Mouse (Mus musculus) heart, embryonic 15.5 days (tissue): ENCODE measurements around the gene Slc29a3. TPM values are rescaled to one million over a fixed set of nuclear protein-coding genes. Genes with fewer than 3 reads are reported as not detected.

Source experiments
- ATAC-seq: fragments of 200-750 bp; cut with Nextera tagmentation; replicated peaks from 2 replicates; pipeline ENCODE4 v1.8.0; 2017; ENCODE audit warnings: low read depth, moderate TSS enrichment; ENCODE audit not compliant: insufficient number of reproducible peaks, insufficient read depth, low FRiP score
- H3K27ac ChIP-seq: fragments of 300-500 bp; sonication (generic); 2 replicates; pipeline ENCODE4 v1.5.1; 2015; ENCODE audit warnings: mild to moderate bottlenecking, inconsistent platforms
- H3K27me3 ChIP-seq: fragments of 300-500 bp; sonication (generic); 2 replicates; pipeline ENCODE4 v1.6.1; 2015; ENCODE audit warnings: inconsistent platforms
- H3K36me3 ChIP-seq: fragments of 300-500 bp; sonication (generic); 2 replicates; pipeline ENCODE4 v1.6.1; 2015; ENCODE audit warnings: mild to moderate bottlenecking, inconsistent platforms
- H3K4me1 ChIP-seq: fragments of 300-500 bp; sonication (generic); replicated peaks from 2 replicates; pipeline ENCODE4 v1.6.1; 2015; ENCODE audit warnings: inconsistent platforms
- H3K4me2 ChIP-seq: fragments of 300-500 bp; sonication (generic); 2 replicates; pipeline ENCODE4 v1.6.1; 2015; ENCODE audit warnings: inconsistent platforms, mild to moderate bottlenecking, moderate library complexity
- H3K4me3 ChIP-seq: fragments of 300-500 bp; sonication (generic); 2 replicates; pipeline ENCODE4 v1.5.1; 2015; ENCODE audit warnings: mild to moderate bottlenecking, inconsistent platforms
- H3K9ac ChIP-seq: fragments of 300-500 bp; sonication (generic); 2 replicates; pipeline ENCODE4 v1.6.1; 2015; ENCODE audit warnings: mild to moderate bottlenecking, inconsistent platforms
- H3K9me3 ChIP-seq: fragments of 300-500 bp; sonication (generic); replicated peaks from 2 replicates; pipeline ENCODE4 v1.6.1; 2016; ENCODE audit warnings: inconsistent platforms
- WGBS: fragments of 180-500 bp; shearing (Covaris S2); methylation state at CpG from one replicate; pipeline ENCODE4 v1.1.7; 2015; ENCODE audit warnings: mixed read lengths; 5-methylcytosine and 5-hydroxymethylcytosine counted together
- polyA plus RNA-seq: library from polyadenylated mRNA; unstranded; fragments of >200 nt; fragmentation: Nextera tagmentation; extraction: Ambion mirVana; gene quantifications from 2 replicates; pipeline ENCODE4 v1.2.1, GENCODE M21; 2015

Slc29a3 gene
- polyA plus RNA-seq, 1 experiment from 2014 or later: 4.5 TPM

GRCm38 (mm10) chr10:60792365-60792764, 39.8 kb upstream of the Slc29a3 start:
- Histone ChIP-seq H3K9me3 (no peaks in the 10 kb centered on the region), H3K27ac (peak overlapping the region; percentile 83), H3K9ac (0 out of 2 replicates have a peak overlapping the region, but pooled peaks have one; percentile 46), H3K4me2 (peak overlapping the region; percentile 38), H3K4me3 (no peak overlapping the region), H3K4me1 (peaks cover 65% of the 10 kb centered on the region), H3K27me3 (no peaks in the 10 kb centered on the region), H3K36me3 (no peaks in the 10 kb centered on the region)
- no peak for ATAC-seq
- WGBS: 41% methylated on average over 10 of the region's 10 CpGs

GRCm38 (mm10) chr10:60790912-60791311, 38.3 kb upstream of the Slc29a3 start:
- H3K9ac ChIP-seq: no peak overlapping the region
- H3K4me3 ChIP-seq: no peak overlapping the region
- no peaks in the 10 kb centered on the region for H3K9me3 ChIP-seq
- no peak overlapping the region for H3K27ac ChIP-seq
- H3K36me3 ChIP-seq: no peaks in the 10 kb centered on the region
- H3K27me3 ChIP-seq: no peaks in the 10 kb centered on the region
- no peak for ATAC-seq
- H3K4me2 ChIP-seq: no peak overlapping the region
- WGBS: 82% methylated on average over 6 of the region's 6 CpGs
- peaks cover 57% of the 10 kb centered on the region for H3K4me1 ChIP-seq

DNA sequence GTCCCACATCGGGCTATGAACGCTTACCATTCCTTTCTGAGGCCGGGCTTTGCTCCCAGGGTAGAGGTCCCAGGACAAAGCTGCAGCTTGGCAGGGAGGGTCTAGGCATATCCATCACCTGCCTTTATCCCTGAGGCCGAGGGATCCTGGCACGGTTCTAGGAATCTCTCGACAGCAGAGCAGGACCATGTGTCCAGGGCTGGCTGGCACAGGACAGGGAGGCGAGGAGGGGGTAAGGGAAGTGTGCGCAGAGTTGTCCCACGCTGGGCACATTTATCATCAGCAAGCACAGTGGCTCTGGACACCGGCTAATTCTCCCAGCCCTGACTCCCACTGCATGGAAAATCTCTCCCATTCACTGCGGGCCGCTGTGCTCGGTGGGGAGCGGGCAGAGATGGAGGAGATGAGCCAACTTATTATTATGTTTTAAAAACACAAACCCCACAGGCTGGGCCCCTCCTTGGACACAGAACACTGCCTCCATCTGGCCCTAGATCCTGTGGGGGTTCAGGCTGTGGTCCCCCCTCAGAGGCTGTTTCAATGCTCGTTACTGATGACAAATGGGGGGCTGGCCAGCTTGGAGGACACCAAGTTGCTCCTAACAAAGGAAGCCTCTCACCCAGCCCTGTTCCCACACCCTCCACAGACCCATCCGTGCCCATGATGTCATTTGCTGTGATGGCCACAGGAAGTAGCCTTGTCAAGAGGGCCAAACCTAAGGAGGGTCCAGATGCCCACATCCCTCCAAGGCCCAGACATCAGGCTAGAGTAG, 34.9 kb upstream of the Slc29a3 start:
- no peaks in the 10 kb centered on the region for H3K9me3 ChIP-seq
- no peaks in the 10 kb centered on the region for H3K27me3 ChIP-seq
- H3K27ac ChIP-seq: no peak overlapping the region; the same call in 1 of the 2 replicates
- no peak overlapping the region for H3K4me2 ChIP-seq
- H3K4me3 ChIP-seq: no peak overlapping the region
- ATAC-seq: no peak
- H3K36me3 ChIP-seq: no peaks in the 10 kb centered on the region
- WGBS: 71% methylated on average over 16 of the region's 16 CpGs
- no peak overlapping the region for H3K9ac ChIP-seq
- peaks cover 23% of the 10 kb centered on the region for H3K4me1 ChIP-seq

DNA sequence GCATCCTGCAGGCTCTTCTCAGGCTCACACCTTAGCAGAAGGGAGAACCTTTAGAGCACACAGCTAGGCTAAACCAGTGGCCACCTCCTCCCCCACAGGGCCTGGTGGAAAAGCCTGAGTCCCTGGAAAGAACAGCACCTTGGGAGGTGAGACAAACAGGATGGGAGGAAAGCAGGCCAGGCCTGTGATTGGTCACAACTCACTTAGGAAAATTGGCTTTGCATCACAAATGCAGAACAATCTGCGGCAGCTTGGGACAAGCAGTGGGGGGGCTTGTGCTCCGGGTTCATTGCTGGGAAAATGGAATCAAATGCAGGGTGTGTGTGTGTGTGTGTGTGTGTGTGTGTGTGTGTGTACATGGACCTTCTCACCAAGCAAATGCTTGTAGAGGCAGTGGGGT, 31.0 kb upstream of the Slc29a3 start:
- H3K36me3 ChIP-seq: no peaks in the 10 kb centered on the region
- H3K4me2 ChIP-seq: no peak overlapping the region
- 53% methylated on average over 2 of the region's 2 CpGs for WGBS
- no peaks in the 10 kb centered on the region for H3K27me3 ChIP-seq
- H3K4me3 ChIP-seq: no peak overlapping the region
- no peak overlapping the region for H3K9ac ChIP-seq
- 0 out of 2 replicates have a peak overlapping the region, but pooled peaks have one; percentile 4 for H3K27ac ChIP-seq
- no peak for ATAC-seq
- H3K4me1 ChIP-seq: peaks cover 19% of the 10 kb centered on the region
- no peaks in the 10 kb centered on the region for H3K9me3 ChIP-seq

- ATAC-seq: no peak; the same call in 1 of the 2 replicates
- H3K36me3 ChIP-seq: peaks cover 12% of the 10 kb centered on the region; the same call in 1 of the 2 replicates
- 16% methylated on average over 9 of the region's 9 CpGs for WGBS
- no peak overlapping the region for H3K9ac ChIP-seq
- H3K4me1 ChIP-seq: peaks cover 9% of the 10 kb centered on the region
- H3K27me3 ChIP-seq: no peaks in the 10 kb centered on the region
- H3K9me3 ChIP-seq: no peaks in the 10 kb centered on the region
- no peak overlapping the region for H3K27ac ChIP-seq
- peak overlapping the region; percentile 26; the same call in 1 of the 2 replicates for H3K4me2 ChIP-seq
- no peak overlapping the region for H3K4me3 ChIP-seq
Measured at GRCm38 (mm10) chr10:60779628-60780027, 27.0 kb upstream of the Slc29a3 start.

DNA sequence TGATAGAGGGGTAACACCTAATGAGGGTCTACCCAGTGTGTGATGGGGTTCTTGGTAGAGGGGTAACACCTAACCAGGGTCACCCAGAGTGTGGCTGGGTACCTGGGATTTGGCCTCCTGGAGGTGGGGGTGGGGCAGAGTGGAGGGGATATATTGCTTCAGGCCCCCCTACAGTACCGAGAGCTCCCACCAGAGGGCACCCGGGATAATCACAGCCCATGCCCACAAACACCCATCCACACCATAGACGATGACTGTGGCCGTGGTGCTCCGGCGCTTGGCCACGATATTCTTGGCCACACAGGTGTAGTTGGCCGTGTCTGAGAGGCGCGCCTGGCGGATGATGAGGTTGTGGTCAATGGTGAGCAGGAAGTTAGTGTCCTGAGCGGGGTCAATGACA, 25.9 kb upstream of the Slc29a3 start:
- peaks cover 9% of the 10 kb centered on the region for H3K4me1 ChIP-seq
- H3K9ac ChIP-seq: no peak overlapping the region
- H3K27ac ChIP-seq: no peak overlapping the region
- H3K9me3 ChIP-seq: no peaks in the 10 kb centered on the region
- ATAC-seq: no peak
- WGBS: 66% methylated on average over 12 of the region's 12 CpGs
- H3K4me2 ChIP-seq: no peak overlapping the region
- H3K27me3 ChIP-seq: no peaks in the 10 kb centered on the region
- peaks cover 22% of the 10 kb centered on the region; the same call in 1 of the 2 replicates for H3K36me3 ChIP-seq
- H3K4me3 ChIP-seq: no peak overlapping the region

DNA sequence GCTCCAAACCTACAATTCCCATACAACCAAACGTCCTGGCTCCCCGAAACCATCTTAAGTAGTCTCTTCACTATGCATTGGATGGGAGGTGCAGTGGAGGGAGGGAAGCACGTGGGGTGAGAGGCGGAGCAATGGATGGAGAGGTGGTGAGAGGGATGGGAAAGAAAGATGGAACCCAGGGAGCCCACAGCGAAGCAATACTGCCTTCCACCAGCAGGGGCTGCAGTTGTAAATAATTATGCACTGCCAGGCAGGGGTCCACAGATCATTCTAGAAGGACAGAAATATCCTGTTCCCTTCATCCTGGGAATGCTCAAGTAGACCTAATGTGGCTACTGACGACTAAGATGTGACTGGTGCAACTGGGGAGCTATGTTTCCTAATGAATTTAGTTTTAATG, 22.9 kb upstream of the Slc29a3 start:
- H3K9ac ChIP-seq: no peak overlapping the region
- no peaks in the 10 kb centered on the region for H3K9me3 ChIP-seq
- no peak for ATAC-seq
- peaks cover 13% of the 10 kb centered on the region for H3K4me1 ChIP-seq
- H3K36me3 ChIP-seq: peaks cover 41% of the 10 kb centered on the region
- H3K4me3 ChIP-seq: no peak overlapping the region
- no peak overlapping the region for H3K4me2 ChIP-seq
- WGBS: 72% methylated on average over 6 of the region's 6 CpGs
- no peaks in the 10 kb centered on the region for H3K27me3 ChIP-seq
- no peak overlapping the region for H3K27ac ChIP-seq

GRCm38 (mm10) chr10:60774616-60775015, 22.0 kb upstream of the Slc29a3 start:
- H3K27ac ChIP-seq: no peak overlapping the region
- H3K4me2 ChIP-seq: no peak overlapping the region
- no peaks in the 10 kb centered on the region for H3K9me3 ChIP-seq
- no peak for ATAC-seq
- no peaks in the 10 kb centered on the region for H3K27me3 ChIP-seq
- H3K36me3 ChIP-seq: peaks cover 41% of the 10 kb centered on the region
- 94% methylated on average over 13 of the region's 13 CpGs for WGBS
- H3K4me1 ChIP-seq: peaks cover 4% of the 10 kb centered on the region
- H3K4me3 ChIP-seq: no peak overlapping the region
- no peak overlapping the region for H3K9ac ChIP-seq

- Histone ChIP-seq H3K9me3 (no peaks in the 10 kb centered on the region), H3K4me3 (no peak overlapping the region), H3K36me3 (peaks cover 55% of the 10 kb centered on the region), H3K4me1 (peaks cover 4% of the 10 kb centered on the region), H3K9ac (no peak overlapping the region), H3K27ac (no peak overlapping the region), H3K27me3 (no peaks in the 10 kb centered on the region), H3K4me2 (no peak overlapping the region)
- no peak for ATAC-seq
- WGBS: 43% methylated on average over 4 of the region's 4 CpGs
Measured at GRCm38 (mm10) chr10:60770855-60771254, 18.3 kb upstream of the Slc29a3 start.

DNA sequence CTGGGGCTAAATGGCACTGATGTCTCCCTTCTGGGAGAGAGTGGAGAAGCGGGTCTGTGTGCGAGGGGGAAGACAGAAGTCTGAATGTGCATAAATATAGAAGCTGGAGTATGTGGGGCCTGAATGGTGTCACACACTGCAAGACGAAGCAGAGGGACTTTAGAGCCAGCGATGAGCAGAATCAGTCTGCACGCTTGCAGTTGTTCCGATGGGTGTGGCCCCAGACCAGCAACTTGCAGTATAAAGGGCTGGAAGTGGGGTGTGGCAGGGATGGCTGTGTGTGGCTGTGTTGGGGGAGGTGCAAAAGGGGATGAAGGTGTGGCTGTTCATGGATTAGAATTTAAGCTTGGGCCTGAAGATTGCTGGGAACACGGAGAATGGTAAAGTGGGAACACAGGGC, 16.0 kb upstream of the Slc29a3 start:
- no peak for ATAC-seq
- Histone ChIP-seq H3K4me2 (no peak overlapping the region), H3K9me3 (no peaks in the 10 kb centered on the region), H3K9ac (no peak overlapping the region), H3K27ac (no peak overlapping the region), H3K4me3 (no peak overlapping the region), H3K27me3 (no peaks in the 10 kb centered on the region), H3K36me3 (peaks cover 61% of the 10 kb centered on the region), H3K4me1 (peaks cover 4% of the 10 kb centered on the region)
- WGBS: 86% methylated on average over 7 of the region's 7 CpGs

- Histone ChIP-seq H3K27ac (no peak overlapping the region), H3K27me3 (no peaks in the 10 kb centered on the region), H3K4me3 (no peak overlapping the region), H3K9me3 (no peaks in the 10 kb centered on the region), H3K4me2 (no peak overlapping the region), H3K9ac (no peak overlapping the region), H3K4me1 (peaks cover 4% of the 10 kb centered on the region), H3K36me3 (peaks cover 53% of the 10 kb centered on the region)
- 72% methylated on average over 7 of the region's 7 CpGs for WGBS
- ATAC-seq: no peak
Measured at GRCm38 (mm10) chr10:60767400-60767799, 14.8 kb upstream of the Slc29a3 start.

- Histone ChIP-seq H3K9ac (no peak overlapping the region), H3K27me3 (no peaks in the 10 kb centered on the region), H3K4me1 (no peaks in the 10 kb centered on the region), H3K9me3 (no peaks in the 10 kb centered on the region), H3K4me3 (no peak overlapping the region), H3K27ac (no peak overlapping the region), H3K36me3 (peaks cover 32% of the 10 kb centered on the region), H3K4me2 (no peak overlapping the region)
- ATAC-seq: no peak
- 72% methylated on average over 1 of the region's 1 CpGs for WGBS
Measured at GRCm38 (mm10) chr10:60762126-60762525, 9.5 kb upstream of the Slc29a3 start.
